Mouse (Mus musculus): ENCODE measurements at regions not wholly inside any gene's neighbourhood (a gene's known extent, or its start where the extent isn't known, plus 50 kb on each side); places are given as distances from the start of the nearest gene placed in this dataset.

GRCm38 (mm10) chr2:144123395-144124034 is 90.7 kb downstream of the Banf2 start:
- CTCF ChIA-PET, result interaction anchor here (1.4 to 2.0 kb wide), 2 partner anchors 14 to 142 kb away, joined by 3 to 6 read pairs; no protein-coding TSS in a partner anchor
- in situ Hi-C loops (cut with MboI; ENCODE audit: low pct_unique_long_range_greater_than_20kb), result no loop called here
- TF ChIP-seq CTCF (IDR thresholded peaks at IDR 0.05), result no peak
- H3K27me3 ChIP-seq, result no peaks in the 10 kb centered on the region
- ATAC-seq (peak; percentile 98), DNase-seq (ENCODE audit: low read depth, low spot score) (no peak)
- POLR2A ChIA-PET, result no interaction called here

GRCm38 (mm10) chr2:144127082-144128037 is 94.5 kb downstream of the Banf2 start:
- ATAC-seq (no peak), DNase-seq (ENCODE audit: low read depth, low spot score) (no peak)
- TF ChIP-seq CTCF (IDR thresholded peaks at IDR 0.05), result no peak
- no peaks in the 10 kb centered on the region for H3K27me3 ChIP-seq
- in situ Hi-C loops (cut with MboI; ENCODE audit: low pct_unique_long_range_greater_than_20kb), result no loop called here
- CTCF ChIA-PET, result interaction anchor here (0.9 kb wide), 1 partner anchor 16 kb away, joined by 3 read pairs; no protein-coding TSS in a partner anchor
- POLR2A ChIA-PET, result interaction anchor here (0.8 kb wide), 1 partner anchor 38 kb away, joined by 4 read pairs; no protein-coding TSS in a partner anchor

GRCm38 (mm10) chr2:144128038-144128402 is 95.2 kb downstream of the Banf2 start:
- H3K27me3 ChIP-seq, result no peaks in the 10 kb centered on the region
- POLR2A ChIA-PET, result no interaction called here
- CTCF ChIA-PET, result no interaction called here
- no peak for TF ChIP-seq CTCF (IDR thresholded peaks at IDR 0.05)
- in situ Hi-C loops (cut with MboI; ENCODE audit: low pct_unique_long_range_greater_than_20kb), result no loop called here
- DNase-seq (ENCODE audit: low read depth, low spot score) (no peak), ATAC-seq (no peak)

GRCm38 (mm10) chr2:144128527-144128926 is 95.7 kb downstream of the Banf2 start:
- no peak for TF ChIP-seq CTCF (IDR thresholded peaks at IDR 0.05)
- H3K27me3 ChIP-seq, result no peaks in the 10 kb centered on the region
- DNase-seq (ENCODE audit: low read depth, low spot score), result no peak
- ChIA-PET POLR2A (no interaction called here), CTCF (no interaction called here)
- in situ Hi-C loops (cut with MboI; ENCODE audit: low pct_unique_long_range_greater_than_20kb), result no loop called here
- ATAC-seq, result peak; percentile 40

DNA sequence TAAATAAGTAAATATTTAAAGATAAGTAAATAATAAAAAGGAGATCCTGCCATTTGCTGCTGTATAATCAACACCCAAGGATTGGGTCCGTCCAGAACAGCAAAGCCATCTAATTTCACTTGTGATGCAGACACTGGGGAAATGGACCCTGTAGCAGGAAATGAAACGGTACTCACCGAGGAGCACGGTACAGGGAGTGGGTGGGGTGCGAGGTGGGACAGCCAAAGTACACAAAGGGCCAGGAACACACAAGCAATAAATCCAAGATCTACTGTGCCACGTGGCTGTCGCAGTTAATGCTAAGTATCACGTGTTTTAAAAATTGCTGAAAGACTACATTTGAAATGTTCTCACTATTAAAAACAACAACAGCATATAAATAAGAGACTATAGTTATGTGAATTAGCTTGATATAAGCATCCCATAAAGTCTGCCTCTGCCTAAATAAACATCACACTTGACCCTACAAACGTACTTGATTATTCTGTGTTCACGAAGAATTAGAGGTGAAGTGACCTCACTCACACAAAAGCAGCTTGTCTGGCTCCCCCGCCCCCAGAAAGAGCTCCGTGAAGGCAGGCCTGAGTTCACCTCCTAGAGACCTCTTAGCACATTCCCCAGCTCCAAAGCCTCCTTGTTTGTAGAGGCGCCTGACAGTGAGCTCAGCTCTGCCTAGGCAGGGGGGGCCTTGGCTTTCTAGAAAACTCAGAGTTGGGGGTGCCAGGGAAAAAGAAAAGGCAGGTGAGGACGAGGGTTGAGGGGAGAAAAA is 101.1 kb downstream of the Banf2 start:
- no peak for TF ChIP-seq CTCF (IDR thresholded peaks at IDR 0.05)
- H3K27me3 ChIP-seq, result no peaks in the 10 kb centered on the region
- ATAC-seq (no peak), DNase-seq (ENCODE audit: low read depth, low spot score) (no peak)
- in situ Hi-C loops (cut with MboI; ENCODE audit: low pct_unique_long_range_greater_than_20kb), result no loop called here
- CTCF ChIA-PET, result no interaction called here
- POLR2A ChIA-PET, result no interaction called here

DNA sequence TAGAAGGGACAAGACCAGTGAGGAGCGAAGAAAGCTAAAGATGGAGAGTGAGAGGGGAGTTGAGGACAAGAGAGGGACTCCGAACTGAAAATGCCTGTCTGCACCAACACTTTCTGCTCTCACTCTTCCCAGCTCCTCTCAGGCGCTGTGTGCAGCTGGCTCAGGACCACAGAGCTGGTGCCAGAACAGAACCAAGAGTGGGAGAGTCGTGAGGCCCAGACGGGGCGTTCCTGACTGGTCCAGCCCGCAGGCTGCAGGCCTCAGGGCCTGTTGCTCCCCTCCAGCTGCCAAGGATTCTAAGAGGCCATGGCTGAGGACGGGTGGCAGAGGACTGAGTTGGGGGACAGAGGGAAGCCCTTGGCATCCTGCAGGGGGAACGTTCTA is 101.7 kb downstream of the Banf2 start:
- TF ChIP-seq CTCF (IDR thresholded peaks at IDR 0.05), result no peak
- no peaks in the 10 kb centered on the region for H3K27me3 ChIP-seq
- ATAC-seq (no peak), DNase-seq (ENCODE audit: low read depth, low spot score) (no peak)
- in situ Hi-C loops (cut with MboI; ENCODE audit: low pct_unique_long_range_greater_than_20kb), result no loop called here
- CTCF ChIA-PET, result no interaction called here
- POLR2A ChIA-PET, result no interaction called here

DNA sequence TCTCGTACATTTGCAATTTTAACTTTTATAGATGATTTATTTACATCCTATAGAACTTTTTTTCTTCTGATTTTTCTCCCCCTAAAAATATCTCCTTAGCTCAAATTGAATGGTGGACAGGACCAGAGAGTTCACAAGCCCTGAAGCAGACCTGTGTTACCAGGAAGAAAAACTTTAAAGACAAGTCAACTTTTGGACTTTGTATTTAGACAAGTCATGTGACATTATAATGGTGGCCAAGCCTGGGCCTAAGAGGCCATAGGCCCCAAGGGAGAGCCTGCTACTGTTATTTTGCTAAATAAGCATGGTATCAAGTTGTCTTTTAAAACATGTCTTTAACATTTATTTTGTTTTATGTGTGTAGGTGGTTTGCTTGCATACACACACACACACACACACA is 102.7 kb downstream of the Banf2 start:
- no peak for DNase-seq (ENCODE audit: low read depth, low spot score)
- no peak for ATAC-seq
- ChIA-PET POLR2A (no interaction called here), CTCF (no interaction called here)
- in situ Hi-C loops (cut with MboI; ENCODE audit: low pct_unique_long_range_greater_than_20kb), result no loop called here
- no peaks in the 10 kb centered on the region for H3K27me3 ChIP-seq
- TF ChIP-seq CTCF (IDR thresholded peaks at IDR 0.05), result no peak

DNA sequence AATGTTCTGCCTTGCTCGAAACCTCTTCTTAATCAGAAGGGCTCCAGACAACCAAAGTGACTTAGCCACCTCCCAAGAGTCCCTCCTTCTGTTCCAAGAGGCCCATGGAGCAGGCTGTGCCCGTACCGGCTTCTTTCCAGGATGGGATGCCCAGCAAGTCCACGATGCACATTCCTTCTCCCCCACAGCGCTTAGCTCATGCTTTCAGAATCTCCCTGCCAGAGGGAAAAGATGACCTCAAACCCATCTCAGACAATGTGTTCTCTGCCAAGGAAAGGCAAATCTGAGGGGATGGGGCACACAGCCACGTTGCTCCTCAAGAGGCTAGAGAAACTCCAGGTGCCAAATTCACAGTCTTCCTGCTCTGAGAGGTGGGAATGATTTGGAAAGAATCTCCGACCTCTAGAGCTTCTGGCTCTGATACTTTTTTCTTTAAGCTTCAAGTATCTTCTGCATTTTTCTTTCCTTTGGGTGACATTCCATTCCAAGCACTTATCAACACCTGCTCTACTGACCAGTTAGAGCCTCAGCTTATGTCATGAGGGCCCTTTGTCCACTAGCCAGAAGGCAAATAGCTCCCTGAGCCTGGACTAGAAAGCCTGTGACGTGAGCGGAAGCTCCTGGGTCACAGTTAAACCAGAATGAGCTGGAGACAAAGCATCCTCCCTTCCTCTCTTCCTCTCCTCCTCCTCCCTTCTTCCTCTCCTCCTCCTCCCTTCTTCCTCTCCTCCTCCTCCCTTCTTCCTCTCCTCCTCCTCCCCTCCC is 110.9 kb downstream of the Banf2 start:
- no peak for DNase-seq (ENCODE audit: low read depth, low spot score)
- peak; percentile 91 for ATAC-seq
- ChIA-PET POLR2A (interaction anchor here (0.8 to 1.6 kb wide), 3 partner anchors 16 to 23 kb away, joined by 3 to 5 read pairs (median 3); no protein-coding TSS in a partner anchor), CTCF (interaction anchor here (0.8 to 3.4 kb wide), 7 partner anchors 13 to 133 kb away, joined by 3 to 15 read pairs (median 3); partner anchors contain the start of gene Rrbp1)
- in situ Hi-C loops (cut with MboI; ENCODE audit: low pct_unique_long_range_greater_than_20kb), result no loop called here
- H3K27me3 ChIP-seq, result no peaks in the 10 kb centered on the region
- no peak for TF ChIP-seq CTCF (IDR thresholded peaks at IDR 0.05)

GRCm38 (mm10) chr2:144144486-144145136 is 111.8 kb downstream of the Banf2 start:
- ATAC-seq (no peak), DNase-seq (ENCODE audit: low read depth, low spot score) (no peak)
- CTCF ChIA-PET, result interaction anchor here (1.3 to 3.4 kb wide), 4 partner anchors 13 to 20 kb away, joined by 3 to 15 read pairs (median 4); no protein-coding TSS in a partner anchor
- in situ Hi-C loops (cut with MboI; ENCODE audit: low pct_unique_long_range_greater_than_20kb), result no loop called here
- no peaks in the 10 kb centered on the region for H3K27me3 ChIP-seq
- TF ChIP-seq CTCF (IDR thresholded peaks at IDR 0.05), result no peak
- POLR2A ChIA-PET, result interaction anchor here (0.8 to 1.6 kb wide), 2 partner anchors 15 to 22 kb away, joined by 3 read pairs; no protein-coding TSS in a partner anchor

Measured in Patski (cell line).